Mouse (Mus musculus) right cerebral cortex, postnatal 14 days (tissue): ENCODE data around the gene BC025920.

Source experiments
- DNase-seq: peaks from one replicate; pipeline ENCODE4 v3.0.0; 2022

Gene BC025920

DNA sequence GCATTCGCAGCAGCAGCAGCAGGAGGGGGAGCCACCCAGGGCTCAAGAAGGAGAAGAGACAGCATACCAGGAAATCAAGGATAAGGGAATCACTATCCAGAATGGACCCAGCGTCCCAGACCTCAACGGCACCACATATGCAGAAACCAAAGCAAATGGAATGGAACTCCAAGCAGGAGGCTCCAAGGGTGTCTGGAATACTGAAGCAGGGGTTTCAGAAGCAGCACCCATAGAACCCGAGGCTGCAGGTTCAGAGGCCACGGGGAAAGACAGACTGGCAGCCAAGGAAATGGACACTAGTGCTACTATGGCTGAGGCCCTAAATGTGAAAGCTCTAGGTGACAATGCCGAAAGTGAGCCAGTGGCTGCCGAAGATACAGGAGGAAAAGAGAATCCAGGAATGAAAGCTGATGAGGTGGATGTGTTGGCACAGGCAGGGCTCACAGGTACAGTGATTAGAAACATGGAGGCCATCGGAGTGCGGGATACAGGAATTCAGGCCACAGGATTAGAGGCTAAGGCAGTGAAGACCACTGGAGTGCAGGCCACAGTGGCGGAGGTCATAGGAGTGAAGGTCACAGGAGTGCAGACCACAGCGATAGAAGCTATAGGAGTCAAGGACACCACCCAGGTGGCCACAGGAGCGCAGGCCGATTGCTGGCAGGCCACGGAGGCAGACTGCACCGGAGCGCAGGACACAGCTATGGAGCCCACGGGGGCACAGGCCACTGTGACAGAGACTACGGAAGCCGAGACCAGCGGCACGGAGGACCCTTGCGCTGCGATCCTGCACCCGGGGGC lies 36.8 kb downstream of the BC025920 start:
- no peak for DNase-seq

DNA sequence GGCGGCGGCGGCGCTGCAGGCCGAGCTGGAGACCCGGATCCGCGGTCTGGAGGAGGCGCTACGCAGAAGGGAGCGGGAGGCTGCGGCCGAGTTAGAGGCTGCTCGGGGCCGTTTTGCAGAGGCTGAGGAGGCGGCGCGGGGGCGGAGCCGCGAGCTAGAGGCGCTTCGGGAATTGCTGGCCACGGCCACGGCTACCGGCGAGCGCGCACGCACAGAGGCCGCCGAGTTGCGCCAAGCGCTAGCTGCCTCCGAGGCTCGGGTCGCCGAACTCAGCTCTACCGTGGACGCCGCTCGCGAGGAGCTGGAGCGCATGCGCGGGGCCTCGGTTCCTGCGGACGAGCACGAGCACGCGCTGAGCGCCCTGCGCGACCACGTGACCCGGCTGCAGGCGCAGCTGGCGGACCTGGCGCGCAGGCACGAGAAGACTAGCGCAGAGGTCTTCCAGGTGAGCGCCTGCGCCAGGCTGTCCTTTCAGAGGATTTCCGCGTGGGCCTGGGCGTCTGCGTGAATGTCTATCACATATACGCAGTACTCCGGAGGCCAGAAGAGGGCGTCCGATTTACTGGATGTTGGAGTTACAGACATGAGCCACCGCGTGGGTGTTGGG lies 37.5 kb downstream of the BC025920 start:
- peak; percentile 96 for DNase-seq

DNA sequence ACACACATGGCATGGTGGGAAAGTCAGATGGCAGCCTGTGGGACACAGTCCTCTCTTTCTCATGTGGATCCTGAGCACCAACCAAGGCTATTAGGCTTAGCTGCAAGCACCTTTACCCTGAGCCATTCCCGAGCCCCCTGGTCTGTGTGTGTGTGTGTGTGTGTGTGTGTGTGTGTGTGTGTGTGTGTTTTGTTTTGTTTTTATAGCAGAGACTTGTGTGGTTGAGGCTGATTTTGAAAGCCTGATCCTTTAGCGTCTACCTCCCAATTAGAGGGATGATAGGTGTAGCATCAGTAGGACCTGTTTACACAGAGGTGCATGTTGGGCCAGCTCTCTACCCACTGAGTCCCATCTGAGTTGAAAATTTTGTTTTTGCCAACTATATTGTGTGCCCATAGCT lies 38.1 kb downstream of the BC025920 start:
- no peak for DNase-seq

DNA sequence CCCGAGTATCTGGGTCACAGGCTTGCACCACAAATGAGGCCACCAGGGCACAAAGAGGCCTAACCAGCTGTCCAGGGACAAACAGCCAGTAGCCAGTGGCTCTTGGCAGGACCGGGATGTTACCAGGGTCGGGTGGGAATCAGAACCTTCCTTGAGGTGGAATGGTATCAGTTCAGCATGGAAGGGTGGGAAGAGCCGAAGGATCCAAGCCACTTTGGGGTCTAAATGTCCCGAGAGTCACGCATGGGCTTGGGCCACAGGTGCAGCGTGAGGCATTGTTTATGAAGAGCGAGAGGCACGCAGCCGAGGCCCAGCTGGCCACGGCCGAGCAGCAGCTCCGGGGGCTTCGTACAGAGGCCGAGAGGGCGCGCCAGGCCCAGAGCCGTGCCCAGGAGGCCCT lies 38.6 kb downstream of the BC025920 start:
- no peak for DNase-seq

DNA sequence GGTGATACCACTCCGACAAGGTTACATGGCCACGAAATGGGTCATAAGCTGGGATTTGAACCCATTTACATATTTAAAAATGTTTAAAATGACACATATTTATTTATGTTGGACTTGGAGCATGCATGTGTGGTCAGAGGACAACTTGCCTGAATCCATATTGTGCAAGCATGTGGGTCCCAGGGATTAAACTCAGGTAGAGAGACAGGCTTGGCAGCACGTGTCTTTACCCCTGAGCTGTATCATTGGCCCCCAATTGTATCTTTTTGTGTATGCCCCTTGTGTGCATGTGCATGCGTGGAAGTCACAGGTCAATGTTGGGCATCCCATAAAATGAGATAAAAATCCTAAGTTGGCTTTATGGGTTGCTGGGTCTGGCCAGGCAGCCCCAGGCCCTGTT lies 39.3 kb downstream of the BC025920 start:
- DNase-seq, result no peak

DNA sequence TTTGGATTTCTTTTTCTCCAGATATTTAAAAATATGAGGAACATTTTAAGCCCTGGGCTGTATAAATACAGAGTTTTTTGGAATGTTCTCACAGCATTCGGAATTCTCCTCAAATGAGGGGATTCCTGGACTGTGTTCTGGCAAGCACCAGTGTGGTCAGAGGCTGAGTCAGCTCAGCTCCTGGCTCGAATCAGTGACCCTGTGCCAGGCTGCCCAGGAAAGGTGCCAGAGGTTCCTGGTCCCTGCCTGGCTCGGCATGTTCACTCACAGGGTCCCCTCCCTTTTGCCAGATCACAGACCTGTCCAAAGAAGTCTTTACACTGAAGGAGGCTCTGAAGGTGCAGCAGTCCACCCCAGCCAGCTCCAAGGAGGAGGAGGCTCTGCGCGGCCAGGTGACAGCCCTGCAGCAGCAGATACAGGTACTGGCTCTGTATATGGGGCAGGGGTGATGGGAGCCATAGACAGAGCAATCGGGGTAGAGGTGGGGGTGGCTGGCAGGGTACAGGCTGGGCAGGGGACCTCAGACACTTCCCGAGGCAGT lies 40.0 kb downstream of the BC025920 start:
- DNase-seq, result no peak

DNA sequence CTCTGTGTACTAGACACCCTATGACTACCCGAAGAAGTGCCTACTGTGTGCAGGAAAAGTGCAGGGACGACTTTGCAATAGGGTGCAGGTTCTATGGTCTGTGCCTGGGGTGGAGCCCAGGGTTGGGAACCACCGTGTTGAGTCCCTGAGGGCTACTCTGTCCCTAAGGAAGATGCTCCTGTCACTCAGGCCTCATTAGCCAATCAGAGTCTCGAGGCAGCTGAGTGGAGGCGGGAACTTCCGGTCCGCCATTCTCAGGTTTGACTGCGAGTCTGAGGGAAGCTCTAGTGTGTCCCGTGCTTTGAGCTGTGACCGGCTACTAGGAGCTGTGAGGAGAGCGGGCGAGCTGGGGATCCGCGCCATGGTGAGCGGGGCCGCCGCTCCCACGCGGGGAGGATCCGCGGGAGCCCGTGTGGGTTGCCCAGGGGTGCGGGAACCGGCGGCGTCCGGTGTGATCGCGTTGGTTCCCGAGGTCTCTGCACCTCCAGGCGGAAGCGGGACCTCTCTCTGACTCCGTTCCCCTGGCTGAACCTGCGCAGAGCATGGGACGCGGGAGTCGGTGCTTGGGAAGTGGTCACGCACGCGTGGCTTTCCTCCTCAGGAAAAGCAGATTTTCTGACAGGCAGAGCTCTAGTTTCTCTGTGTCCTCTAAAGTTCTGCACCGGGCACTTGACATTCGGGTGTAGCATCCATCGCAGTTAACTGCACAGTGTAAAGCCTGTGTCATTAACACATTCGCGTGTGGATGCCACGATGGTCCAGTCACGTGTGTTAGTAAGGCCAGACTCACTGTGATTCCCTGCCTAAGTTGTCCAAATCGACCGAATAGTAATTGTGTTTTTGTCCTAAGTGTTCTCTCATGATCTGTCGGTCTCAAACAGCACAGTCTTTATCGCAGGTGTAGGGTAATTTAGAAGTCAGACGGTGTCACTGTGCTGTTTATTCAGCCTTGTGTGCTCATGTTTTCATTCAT lies 43.0 kb downstream of the BC025920 start, which contains the start of gene Gm10778:
Gm10778 (plus strand) TSS at position 257 of the 973 bp plus-strand sequence.
- peak; percentile 79 for DNase-seq

DNA sequence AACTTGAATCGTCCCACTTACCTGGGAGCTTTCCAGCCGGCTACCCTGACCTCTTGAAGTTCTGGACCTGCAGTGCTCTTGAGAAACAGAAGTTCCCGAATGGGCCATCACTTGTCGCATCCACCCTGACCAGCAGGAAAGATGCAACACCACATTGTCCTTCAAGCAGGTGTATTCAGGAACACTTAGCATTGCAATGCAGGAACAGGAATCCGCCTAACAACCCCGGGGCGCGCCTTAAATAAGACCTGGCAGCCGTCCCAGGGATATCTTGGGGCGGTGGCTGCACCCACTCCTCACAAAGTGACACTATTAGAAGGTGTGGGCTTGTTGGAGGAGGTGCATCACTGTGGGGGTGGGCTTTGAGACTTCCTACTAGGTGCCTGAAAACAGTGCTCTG lies 49.1 kb downstream of the BC025920 start:
- no peak for DNase-seq

DNA sequence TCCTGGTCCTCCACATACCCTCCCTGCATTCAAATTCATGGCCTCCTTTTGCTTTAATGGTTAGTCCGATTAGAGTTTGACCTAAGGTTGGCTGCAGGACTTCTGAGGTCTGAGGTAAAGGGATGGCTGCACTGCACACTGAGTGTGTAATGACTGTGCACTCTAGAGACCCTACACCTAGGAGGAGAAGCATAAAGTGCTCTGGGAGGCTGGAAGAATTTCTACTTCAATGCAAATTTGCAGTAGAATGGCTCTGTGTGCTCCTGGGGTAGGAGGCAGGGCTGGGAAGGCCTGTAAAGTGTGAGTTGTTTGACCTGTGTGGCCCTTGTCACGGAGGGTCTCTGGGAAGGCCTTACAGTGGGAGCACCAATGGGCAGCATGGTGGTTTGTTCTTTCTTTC lies 50.1 kb downstream of the BC025920 start:
- DNase-seq, result no peak
